Mouse (Mus musculus) forebrain, embryonic 11.5 days (tissue): ENCODE measurements around the gene Pknox1. TPM values are rescaled to one million over a fixed set of nuclear protein-coding genes. Genes with fewer than 3 reads are reported as not detected.

Experiments
- ATAC-seq: fragments of 200-750 bp; cut with Nextera tagmentation; replicated peaks from 2 replicates; pipeline ENCODE4 v1.8.0; 2017; ENCODE audit warnings: moderate TSS enrichment; ENCODE audit not compliant: low FRiP score
- DNase-seq: peaks from one replicate; pipeline ENCODE4 v3.0.0-alpha.2; 2017; ENCODE audit warnings: low spot score
- H3K27ac ChIP-seq: fragments of 300-500 bp; sonication (generic); 2 replicates; pipeline ENCODE4 v1.5.1; 2014; ENCODE audit warnings: low read depth, low read length
- H3K27me3 ChIP-seq: fragments of 300-500 bp; sonication (generic); 2 replicates; pipeline ENCODE4 v1.6.1; 2014; ENCODE audit warnings: mild to moderate bottlenecking, low read length, mixed read lengths; ENCODE audit not compliant: control insufficient read depth, insufficient read depth
- H3K36me3 ChIP-seq: fragments of 300-500 bp; sonication (generic); 2 replicates; pipeline ENCODE4 v1.6.1; 2014; ENCODE audit warnings: mild to moderate bottlenecking, low read length, moderate library complexity, mixed read lengths; ENCODE audit not compliant: control insufficient read depth, insufficient read depth
- H3K4me1 ChIP-seq: fragments of 300-500 bp; sonication (generic); replicated peaks from 2 replicates; pipeline ENCODE4 v1.6.1; 2014; ENCODE audit warnings: low read length, mixed read lengths; ENCODE audit not compliant: control insufficient read depth, insufficient read depth
- H3K4me2 ChIP-seq: fragments of 300-500 bp; sonication (generic); 2 replicates; pipeline ENCODE4 v1.6.1; 2014; ENCODE audit warnings: low read depth, mild to moderate bottlenecking, low read length, moderate library complexity, mixed read lengths; ENCODE audit not compliant: severe bottlenecking
- H3K4me3 ChIP-seq: fragments of 300-500 bp; sonication (generic); 2 replicates; pipeline ENCODE4 v1.5.1; 2014; ENCODE audit warnings: low read depth, low read length
- H3K9ac ChIP-seq: fragments of 300-500 bp; sonication (generic); 2 replicates; pipeline ENCODE4 v1.6.1; 2014; ENCODE audit warnings: low read length
- H3K9me3 ChIP-seq: fragments of 300-500 bp; sonication (generic); 2 replicates; pipeline ENCODE4 v1.6.1; 2016; ENCODE audit warnings: low read length, mixed read lengths; ENCODE audit not compliant: control insufficient read depth
- WGBS: fragments of 180-500 bp; shearing (Covaris S2); extraction: QIAGEN DNeasy Blood & Tissue Kit; methylation state at CpG from one replicate; pipeline ENCODE4 v1.1.7; 2014; 5-methylcytosine and 5-hydroxymethylcytosine counted together
- polyA plus RNA-seq: library from polyadenylated mRNA; unstranded; fragments of >200 nt; fragmentation: Nextera tagmentation; extraction: Ambion mirVana; gene quantifications from 2 replicates; pipeline ENCODE4 v1.2.1, GENCODE M21; 2014

The Pknox1 gene
- polyA plus RNA-seq, 1 experiment from 2014 or later, result 31.1 TPM

GRCm38 (mm10) chr17:31639651-31640050 is 75.1 kb downstream of the Pknox1 start:
- H3K9me3 ChIP-seq, result no peaks in the 10 kb centered on the region
- no peak overlapping the region for H3K4me3 ChIP-seq
- H3K27ac ChIP-seq, result no peak overlapping the region
- no peak for ATAC-seq
- no peaks in the 10 kb centered on the region for H3K36me3 ChIP-seq
- H3K27me3 ChIP-seq, result peaks cover 18% of the 10 kb centered on the region
- DNase-seq, result no peak
- WGBS, result 70% methylated on average over 4 of the region's 4 CpGs
- H3K4me2 ChIP-seq, result no peak overlapping the region
- peaks cover 10% of the 10 kb centered on the region for H3K4me1 ChIP-seq
- no peak overlapping the region for H3K9ac ChIP-seq

- H3K27me3 ChIP-seq, result peaks cover under 1% of the 10 kb centered on the region; the same call in 1 of the 2 replicates
- H3K36me3 ChIP-seq, result peaks cover 7% of the 10 kb centered on the region
- H3K4me1 ChIP-seq, result peaks cover 1% of the 10 kb centered on the region; the same call in 1 of the 2 replicates
- no peak overlapping the region for H3K9ac ChIP-seq
- H3K4me2 ChIP-seq, result no peak overlapping the region
- no peaks in the 10 kb centered on the region for H3K9me3 ChIP-seq
- WGBS, result 31% methylated on average over 8 of the region's 8 CpGs
- DNase-seq, result no peak
- H3K27ac ChIP-seq, result no peak overlapping the region
- H3K4me3 ChIP-seq, result no peak overlapping the region
- ATAC-seq, result no peak
Measured at GRCm38 (mm10) chr17:31642331-31642730, 77.8 kb downstream of the Pknox1 start.

- Histone ChIP-seq H3K9ac (no peak overlapping the region), H3K4me1 (no peaks in the 10 kb centered on the region), H3K27me3 (no peaks in the 10 kb centered on the region), H3K4me2 (no peak overlapping the region), H3K27ac (no peak overlapping the region), H3K4me3 (no peak overlapping the region), H3K36me3 (peaks cover 7% of the 10 kb centered on the region), H3K9me3 (no peaks in the 10 kb centered on the region)
- ATAC-seq, result no peak
- 80% methylated on average over 4 of the region's 4 CpGs for WGBS
- no peak for DNase-seq
Measured at GRCm38 (mm10) chr17:31642913-31643312, 78.4 kb downstream of the Pknox1 start.

GRCm38 (mm10) chr17:31646199-31647002 is 81.9 kb downstream of the Pknox1 start:
- no peaks in the 10 kb centered on the region for H3K9me3 ChIP-seq
- ATAC-seq, result no peak
- H3K36me3 ChIP-seq, result peaks cover 25% of the 10 kb centered on the region
- DNase-seq, result peak; percentile 54
- H3K4me3 ChIP-seq, result no peak overlapping the region
- WGBS, result 94% methylated on average over 5 of the region's 5 CpGs
- no peak overlapping the region for H3K9ac ChIP-seq
- H3K27ac ChIP-seq, result no peak overlapping the region
- H3K4me2 ChIP-seq, result no peak overlapping the region
- no peaks in the 10 kb centered on the region for H3K4me1 ChIP-seq
- no peaks in the 10 kb centered on the region for H3K27me3 ChIP-seq

- 94% methylated on average over 14 of the region's 14 CpGs for WGBS
- H3K36me3 ChIP-seq, result peaks cover 38% of the 10 kb centered on the region
- peaks cover 1% of the 10 kb centered on the region; the same call in 1 of the 2 replicates for H3K4me1 ChIP-seq
- H3K9me3 ChIP-seq, result no peaks in the 10 kb centered on the region
- no peak overlapping the region for H3K4me2 ChIP-seq
- no peak overlapping the region for H3K4me3 ChIP-seq
- H3K27me3 ChIP-seq, result no peaks in the 10 kb centered on the region
- no peak overlapping the region for H3K27ac ChIP-seq
- ATAC-seq (no peak), DNase-seq (no peak)
- no peak overlapping the region for H3K9ac ChIP-seq
Measured at GRCm38 (mm10) chr17:31652152-31652551, 87.6 kb downstream of the Pknox1 start.

- DNase-seq (no peak), ATAC-seq (no peak)
- Histone ChIP-seq H3K4me2 (no peak overlapping the region), H3K4me3 (no peak overlapping the region), H3K9me3 (no peaks in the 10 kb centered on the region), H3K27me3 (no peaks in the 10 kb centered on the region), H3K27ac (no peak overlapping the region), H3K9ac (no peak overlapping the region), H3K4me1 (peaks cover 6% of the 10 kb centered on the region; the same call in 1 of the 2 replicates), H3K36me3 (peaks cover 38% of the 10 kb centered on the region)
- WGBS, result 92% methylated on average over 6 of the region's 6 CpGs
Measured at GRCm38 (mm10) chr17:31653277-31653676, 88.7 kb downstream of the Pknox1 start.

GRCm38 (mm10) chr17:31655366-31655765 is 90.8 kb downstream of the Pknox1 start:
- H3K27me3 ChIP-seq, result no peaks in the 10 kb centered on the region
- H3K27ac ChIP-seq, result no peak overlapping the region
- no peaks in the 10 kb centered on the region for H3K9me3 ChIP-seq
- ATAC-seq, result no peak
- peaks cover 9% of the 10 kb centered on the region; the same call in 1 of the 2 replicates for H3K4me1 ChIP-seq
- H3K4me3 ChIP-seq, result no peak overlapping the region
- peaks cover 29% of the 10 kb centered on the region for H3K36me3 ChIP-seq
- H3K4me2 ChIP-seq, result no peak overlapping the region
- no peak for DNase-seq
- 85% methylated on average over 4 of the region's 4 CpGs for WGBS
- no peak overlapping the region for H3K9ac ChIP-seq

GRCm38 (mm10) chr17:31656682-31657081 is 92.1 kb downstream of the Pknox1 start:
- DNase-seq (no peak), ATAC-seq (no peak)
- peaks cover 20% of the 10 kb centered on the region for H3K36me3 ChIP-seq
- H3K4me3 ChIP-seq, result no peak overlapping the region
- H3K4me2 ChIP-seq, result no peak overlapping the region; the same call in 1 of the 2 replicates
- no peaks in the 10 kb centered on the region for H3K9me3 ChIP-seq
- WGBS, result 84% methylated on average over 5 of the region's 5 CpGs
- no peak overlapping the region for H3K9ac ChIP-seq
- H3K27me3 ChIP-seq, result no peaks in the 10 kb centered on the region
- peaks cover 9% of the 10 kb centered on the region; the same call in 1 of the 2 replicates for H3K4me1 ChIP-seq
- H3K27ac ChIP-seq, result no peak overlapping the region
